Mouse (Mus musculus) bone marrow macrophage, adult 2 months (primary cell): Measurements from ENCODE around the gene Iqck. TPM values are rescaled to one million over a fixed set of nuclear protein-coding genes. Genes with fewer than 3 reads are reported as not detected.

ENCODE experiments used
- H3K27ac ChIP-seq: 2 replicates; pipeline ENCODE4 v1.5.1; 2012; ENCODE audit warnings: low read depth, low read length; ENCODE audit not compliant: insufficient read depth
- H3K4me1 ChIP-seq: 2 replicates; pipeline ENCODE4 v1.6.1; 2012; ENCODE audit warnings: low read length; ENCODE audit not compliant: control insufficient read depth, insufficient read depth
- H3K4me3 ChIP-seq: 2 replicates; pipeline ENCODE4 v1.5.1; 2012; ENCODE audit warnings: mild to moderate bottlenecking, low read length, moderate library complexity; ENCODE audit not compliant: insufficient read depth
- CTCF ChIP-seq: IDR thresholded peaks from 2 replicates; pipeline ENCODE4 v1.5.1; 2012; ENCODE audit warnings: low read depth, mild to moderate bottlenecking, low read length, moderate library complexity
- POLR2A ChIP-seq: IDR thresholded peaks from 2 replicates; pipeline ENCODE4 v1.6.1; 2012; ENCODE audit warnings: mild to moderate bottlenecking, low read depth, low read length, borderline replicate concordance
- polyA plus RNA-seq: library from polyadenylated mRNA; stranded (reverse); fragments of >200 nt; gene quantifications from 2 replicates; pipeline ENCODE4 v1.2.4, GENCODE M21; 2012; ENCODE audit not compliant: missing spikeins, insufficient read depth, insufficient read length

The Iqck gene
- polyA plus RNA-seq, 1 experiment, result not detected

- TF ChIP-seq POLR2A, result no peak
- no peak for TF ChIP-seq CTCF
- H3K4me3 ChIP-seq, result no peak overlapping the region
- no peak overlapping the region for H3K27ac ChIP-seq
- H3K4me1 ChIP-seq, result peaks cover 25% of the 10 kb centered on the region
These were observed 71.1 kb downstream of the Iqck start for GRCm38 (mm10) chr7:118926516-118927260.

GRCm38 (mm10) chr7:118927279-118927678 is 71.7 kb downstream of the Iqck start:
- TF ChIP-seq POLR2A, result no peak
- TF ChIP-seq CTCF, result no peak
- Histone ChIP-seq H3K4me1 (peaks cover 21% of the 10 kb centered on the region), H3K4me3 (no peak overlapping the region), H3K27ac (no peak overlapping the region)

- Histone ChIP-seq H3K4me1 (peaks cover 20% of the 10 kb centered on the region), H3K4me3 (no peak overlapping the region), H3K27ac (no peak overlapping the region)
- no peak for TF ChIP-seq CTCF
- no peak for TF ChIP-seq POLR2A
These were observed 72.8 kb downstream of the Iqck start for GRCm38 (mm10) chr7:118928316-118928715.

- no peak overlapping the region for H3K4me3 ChIP-seq
- no peak overlapping the region for H3K27ac ChIP-seq
- H3K4me1 ChIP-seq, result peaks cover 20% of the 10 kb centered on the region
- no peak for TF ChIP-seq CTCF
- no peak for TF ChIP-seq POLR2A
These were observed 73.4 kb downstream of the Iqck start for GRCm38 (mm10) chr7:118928916-118929315.

GRCm38 (mm10) chr7:118929601-118930311 is 74.2 kb downstream of the Iqck start:
- TF ChIP-seq POLR2A (no peak), CTCF (no peak)
- peak overlapping the region; percentile 69 for H3K27ac ChIP-seq
- no peak overlapping the region for H3K4me3 ChIP-seq
- peaks cover 22% of the 10 kb centered on the region for H3K4me1 ChIP-seq

GRCm38 (mm10) chr7:118931502-118932395 is 76.2 kb downstream of the Iqck start:
- no peak for TF ChIP-seq CTCF
- TF ChIP-seq POLR2A, result no peak
- no peak overlapping the region for H3K27ac ChIP-seq
- H3K4me1 ChIP-seq, result peaks cover 35% of the 10 kb centered on the region
- H3K4me3 ChIP-seq, result no peak overlapping the region

- TF ChIP-seq CTCF (no peak), POLR2A (no peak)
- Histone ChIP-seq H3K4me3 (no peak overlapping the region), H3K27ac (no peak overlapping the region), H3K4me1 (peaks cover 27% of the 10 kb centered on the region)
These were observed 79.8 kb downstream of the Iqck start for GRCm38 (mm10) chr7:118935306-118935705.

GRCm38 (mm10) chr7:118936844-118937243 is 81.3 kb downstream of the Iqck start:
- H3K27ac ChIP-seq, result no peak overlapping the region
- no peak overlapping the region for H3K4me3 ChIP-seq
- H3K4me1 ChIP-seq, result peaks cover 21% of the 10 kb centered on the region
- TF ChIP-seq CTCF (no peak), POLR2A (no peak)

- no peak for TF ChIP-seq CTCF
- TF ChIP-seq POLR2A, result no peak
- H3K27ac ChIP-seq, result no peak overlapping the region
- H3K4me1 ChIP-seq, result peaks cover 23% of the 10 kb centered on the region
- no peak overlapping the region for H3K4me3 ChIP-seq
These were observed 82.2 kb downstream of the Iqck start for GRCm38 (mm10) chr7:118937469-118938387.
